Mouse (Mus musculus): Measurements from ENCODE around the gene Gm20716. TPM values are rescaled to one million over a fixed set of nuclear protein-coding genes. Genes with fewer than 3 reads are reported as not detected.
"Not testable (repeated sequence)": the region's sequence is repeated elsewhere in the genome, so short reads cannot be mapped to it uniquely, and the experiment has no call there.

Gene Gm20716
- polyA plus RNA-seq, 1 experiment from 2014 or later, result 11.8 TPM

GRCm38 (mm10) chr2:168161514-168161971 lies 68.6 kb downstream of the Gm20716 start:
- WGBS, result 3% methylated on average over 11 of the region's 11 CpGs
- Histone ChIP-seq H3K9ac (ENCODE audit: low read length) (peak overlapping the region; percentile 69), H3K4me1 (ENCODE audit: control insufficient read depth, insufficient read depth, low read length) (peaks cover 14% of the 10 kb centered on the region), H3K27me3 (ENCODE audit: control insufficient read depth, insufficient read depth, low read length) (no peaks in the 10 kb centered on the region), H3K4me3 (ENCODE audit: low read length) (peak overlapping the region; percentile 52), H3K27ac (ENCODE audit: low read length) (peak overlapping the region; percentile 76), H3K4me2 (ENCODE audit: low read depth, low read length) (peak overlapping the region; percentile 72), H3K9me3 (replicated peaks; ENCODE audit: control insufficient read depth, low read length) (no peaks in the 10 kb centered on the region), H3K36me3 (ENCODE audit: control insufficient read depth, insufficient read depth) (no peaks in the 10 kb centered on the region)
- 0 out of 2 replicates have a peak, but pooled peaks have one; percentile 16 for ATAC-seq (replicated peaks; ENCODE audit: extremely low read depth, insufficient read depth, low FRiP score)

- Histone ChIP-seq H3K4me1 (ENCODE audit: control insufficient read depth, insufficient read depth, low read length) (peaks cover 14% of the 10 kb centered on the region), H3K27me3 (ENCODE audit: control insufficient read depth, insufficient read depth, low read length) (no peaks in the 10 kb centered on the region), H3K4me2 (ENCODE audit: low read depth, low read length) (no peak overlapping the region), H3K4me3 (ENCODE audit: low read length) (no peak overlapping the region), H3K9me3 (replicated peaks; ENCODE audit: control insufficient read depth, low read length) (no peaks in the 10 kb centered on the region), H3K27ac (ENCODE audit: low read length) (no peak overlapping the region), H3K36me3 (ENCODE audit: control insufficient read depth, insufficient read depth) (no peaks in the 10 kb centered on the region), H3K9ac (ENCODE audit: low read length) (no peak overlapping the region)
- ATAC-seq (replicated peaks; ENCODE audit: extremely low read depth, insufficient read depth, low FRiP score), result no peak
- WGBS, result 83% methylated on average over 9 of the region's 9 CpGs
Measured at GRCm38 (mm10) chr2:168160370-168160930, 69.7 kb downstream of the Gm20716 start.

GRCm38 (mm10) chr2:168158911-168159711 lies 71.1 kb downstream of the Gm20716 start:
- Histone ChIP-seq H3K4me2 (ENCODE audit: low read depth, low read length) (peak overlapping the region; percentile 74), H3K27me3 (ENCODE audit: control insufficient read depth, insufficient read depth, low read length) (no peaks in the 10 kb centered on the region), H3K4me3 (ENCODE audit: low read length) (peak overlapping the region; percentile 47), H3K9me3 (replicated peaks; ENCODE audit: control insufficient read depth, low read length) (no peaks in the 10 kb centered on the region), H3K27ac (ENCODE audit: low read length) (no peak overlapping the region), H3K9ac (ENCODE audit: low read length) (peak overlapping the region; percentile 67), H3K36me3 (ENCODE audit: control insufficient read depth, insufficient read depth) (no peaks in the 10 kb centered on the region), H3K4me1 (ENCODE audit: control insufficient read depth, insufficient read depth, low read length) (peaks cover 20% of the 10 kb centered on the region)
- peak; percentile 10; the same call in 1 of the 2 replicates for ATAC-seq (replicated peaks; ENCODE audit: extremely low read depth, insufficient read depth, low FRiP score)
- 11% methylated on average over 25 of the region's 25 CpGs for WGBS

- H3K27ac ChIP-seq (ENCODE audit: low read length); H3K4me3 ChIP-seq (ENCODE audit: low read length); H3K9me3 ChIP-seq (replicated peaks; ENCODE audit: control insufficient read depth, low read length); ATAC-seq (replicated peaks; ENCODE audit: extremely low read depth, insufficient read depth, low FRiP score); H3K9ac ChIP-seq (ENCODE audit: low read length); H3K4me2 ChIP-seq (ENCODE audit: low read depth, low read length); H3K36me3 ChIP-seq (ENCODE audit: control insufficient read depth, insufficient read depth); H3K27me3 ChIP-seq (ENCODE audit: control insufficient read depth, insufficient read depth, low read length): not testable (repeated sequence)
- WGBS, result 50% methylated on average over 9 of the region's 11 CpGs
- peaks cover 20% of the 10 kb centered on the region for H3K4me1 ChIP-seq (ENCODE audit: control insufficient read depth, insufficient read depth, low read length)
Measured at GRCm38 (mm10) chr2:168157974-168158373, 72.2 kb downstream of the Gm20716 start.

- H3K4me2 ChIP-seq (ENCODE audit: low read depth, low read length), result no peak overlapping the region
- H3K4me1 ChIP-seq (ENCODE audit: control insufficient read depth, insufficient read depth, low read length), result peaks cover 15% of the 10 kb centered on the region
- no peak overlapping the region for H3K9ac ChIP-seq (ENCODE audit: low read length)
- 68% methylated on average over 14 of the region's 14 CpGs for WGBS
- H3K4me3 ChIP-seq (ENCODE audit: low read length), result no peak overlapping the region
- no peaks in the 10 kb centered on the region for H3K9me3 ChIP-seq (replicated peaks; ENCODE audit: control insufficient read depth, low read length)
- ATAC-seq (replicated peaks; ENCODE audit: extremely low read depth, insufficient read depth, low FRiP score), result no peak
- H3K27me3 ChIP-seq (ENCODE audit: control insufficient read depth, insufficient read depth, low read length), result no peaks in the 10 kb centered on the region
- H3K27ac ChIP-seq (ENCODE audit: low read length), result no peak overlapping the region
- no peaks in the 10 kb centered on the region for H3K36me3 ChIP-seq (ENCODE audit: control insufficient read depth, insufficient read depth)
Measured at GRCm38 (mm10) chr2:168156361-168156760, 73.8 kb downstream of the Gm20716 start.

GRCm38 (mm10) chr2:168155666-168156065 lies 74.5 kb downstream of the Gm20716 start:
- no peaks in the 10 kb centered on the region for H3K27me3 ChIP-seq (ENCODE audit: control insufficient read depth, insufficient read depth, low read length)
- no peaks in the 10 kb centered on the region for H3K36me3 ChIP-seq (ENCODE audit: control insufficient read depth, insufficient read depth)
- no peaks in the 10 kb centered on the region for H3K9me3 ChIP-seq (replicated peaks; ENCODE audit: control insufficient read depth, low read length)
- 89% methylated on average over 7 of the region's 7 CpGs for WGBS
- no peak overlapping the region for H3K9ac ChIP-seq (ENCODE audit: low read length)
- peaks cover 15% of the 10 kb centered on the region for H3K4me1 ChIP-seq (ENCODE audit: control insufficient read depth, insufficient read depth, low read length)
- no peak overlapping the region for H3K4me3 ChIP-seq (ENCODE audit: low read length)
- ATAC-seq (replicated peaks; ENCODE audit: extremely low read depth, insufficient read depth, low FRiP score), result no peak
- no peak overlapping the region for H3K27ac ChIP-seq (ENCODE audit: low read length)
- no peak overlapping the region for H3K4me2 ChIP-seq (ENCODE audit: low read depth, low read length)

GRCm38 (mm10) chr2:168154090-168154881 lies 75.9 kb downstream of the Gm20716 start:
- Histone ChIP-seq H3K27ac (ENCODE audit: low read length) (peak overlapping the region; percentile 83), H3K36me3 (ENCODE audit: control insufficient read depth, insufficient read depth) (no peaks in the 10 kb centered on the region), H3K4me2 (ENCODE audit: low read depth, low read length) (peak overlapping the region; percentile 50), H3K27me3 (ENCODE audit: control insufficient read depth, insufficient read depth, low read length) (no peaks in the 10 kb centered on the region), H3K4me3 (ENCODE audit: low read length) (peak overlapping the region; percentile 28), H3K9me3 (replicated peaks; ENCODE audit: control insufficient read depth, low read length) (no peaks in the 10 kb centered on the region), H3K9ac (ENCODE audit: low read length) (peak overlapping the region; percentile 26; the same call in 1 of the 2 replicates), H3K4me1 (ENCODE audit: control insufficient read depth, insufficient read depth, low read length) (peaks cover 11% of the 10 kb centered on the region)
- peak; percentile 96 for ATAC-seq (replicated peaks; ENCODE audit: extremely low read depth, insufficient read depth, low FRiP score)
- WGBS, result 19% methylated on average over 14 of the region's 14 CpGs

- Histone ChIP-seq H3K27ac (ENCODE audit: low read length) (no peak overlapping the region), H3K9me3 (replicated peaks; ENCODE audit: control insufficient read depth, low read length) (no peaks in the 10 kb centered on the region), H3K4me2 (ENCODE audit: low read depth, low read length) (no peak overlapping the region), H3K4me3 (ENCODE audit: low read length) (no peak overlapping the region), H3K9ac (ENCODE audit: low read length) (no peak overlapping the region), H3K27me3 (ENCODE audit: control insufficient read depth, insufficient read depth, low read length) (no peaks in the 10 kb centered on the region), H3K4me1 (ENCODE audit: control insufficient read depth, insufficient read depth, low read length) (peaks cover 7% of the 10 kb centered on the region; the same call in 1 of the 2 replicates), H3K36me3 (ENCODE audit: control insufficient read depth, insufficient read depth) (no peaks in the 10 kb centered on the region)
- no peak for ATAC-seq (replicated peaks; ENCODE audit: extremely low read depth, insufficient read depth, low FRiP score)
- WGBS, result 87% methylated on average over 8 of the region's 8 CpGs
Measured at GRCm38 (mm10) chr2:168149241-168149640, 80.9 kb downstream of the Gm20716 start.

Measured in heart, embryonic 16.5 days (tissue).